Mouse (Mus musculus): Measurements from ENCODE around the gene Atp2a2.
A peak's percentile ranks its signal among the peaks of the same experiment; 100 is the strongest.

The Atp2a2 gene

DNA sequence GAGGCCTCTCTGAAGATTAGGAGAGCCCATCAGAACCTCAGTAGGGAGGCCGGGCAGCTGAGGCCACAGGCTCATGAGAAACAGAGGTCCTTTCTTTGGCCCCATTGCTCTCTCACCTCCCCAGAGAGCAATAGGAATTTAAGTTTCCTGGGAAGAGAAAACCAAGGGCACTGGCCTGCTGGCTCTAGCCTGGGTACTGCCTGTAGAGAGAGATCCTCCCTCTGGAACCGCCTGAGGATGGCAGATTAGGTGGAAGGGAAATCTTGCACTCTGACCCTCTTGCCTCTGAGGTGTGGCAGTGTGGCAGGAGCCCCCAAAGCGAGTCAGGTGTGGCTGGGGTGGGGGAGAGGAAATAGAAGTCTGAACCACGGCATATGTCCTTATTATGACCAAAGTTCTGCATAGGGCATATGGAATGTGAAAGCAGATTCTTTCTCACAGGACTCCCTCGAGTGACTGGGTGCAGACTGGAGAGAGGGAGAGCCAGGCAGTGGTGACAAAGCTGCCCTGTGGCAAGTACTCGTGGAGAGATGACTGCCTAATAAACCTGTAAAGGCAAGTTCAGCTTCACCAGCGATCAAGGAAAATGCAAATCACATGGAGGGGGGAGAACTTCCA lies 17.1 kb upstream of the Atp2a2 start:
- no peak for DNase-seq

GRCm38 (mm10) chr5:122518247-122518646 lies 16.2 kb upstream of the Atp2a2 start:
- DNase-seq: no peak

DNA sequence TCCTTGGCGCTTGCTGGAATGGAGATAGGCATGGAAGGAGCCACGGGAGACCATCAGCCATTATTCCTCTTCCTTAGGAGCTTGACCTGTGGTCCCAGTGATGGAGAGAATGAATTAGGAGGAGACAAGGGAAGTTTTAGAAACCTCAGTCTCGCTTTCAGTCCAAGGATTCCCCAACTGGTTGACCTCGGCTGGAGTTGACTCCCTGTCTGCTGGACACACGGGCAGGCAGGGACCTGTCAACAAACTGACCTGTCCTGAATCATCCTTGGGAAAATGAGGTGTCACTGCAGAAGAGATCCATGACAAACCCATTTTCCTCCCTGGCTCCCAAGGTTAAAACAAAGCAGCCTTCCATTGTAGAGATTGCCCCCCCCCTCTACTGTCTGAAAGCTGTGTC lies 14.9 kb upstream of the Atp2a2 start:
- no peak for DNase-seq

- DNase-seq: no peak
These were observed 14.2 kb upstream of the Atp2a2 start for GRCm38 (mm10) chr5:122516029-122516730.

GRCm38 (mm10) chr5:122514127-122514521 lies 12.1 kb upstream of the Atp2a2 start:
- no peak for DNase-seq

- no peak for DNase-seq
These were observed 11.5 kb upstream of the Atp2a2 start for GRCm38 (mm10) chr5:122513421-122514126.

DNA sequence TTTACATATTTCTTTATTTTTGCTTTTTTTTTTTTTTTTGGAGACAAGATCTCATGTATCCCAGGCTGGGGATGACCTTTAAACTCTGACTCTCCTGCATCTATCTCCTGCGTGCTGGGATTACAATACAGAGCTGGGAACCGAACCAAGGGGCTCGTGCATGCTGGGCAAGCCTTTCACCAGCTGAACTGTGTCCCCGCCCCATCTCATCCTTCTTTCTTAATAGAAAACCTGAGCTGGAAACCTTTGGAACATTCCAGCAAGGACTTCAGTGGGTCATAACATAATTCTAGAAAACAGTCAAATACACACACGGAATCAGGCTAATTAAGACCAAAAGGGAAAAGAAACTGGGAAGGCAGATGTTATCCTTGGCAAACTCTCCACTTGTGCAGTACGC lies 10.0 kb upstream of the Atp2a2 start:
- DNase-seq: no peak

DNA sequence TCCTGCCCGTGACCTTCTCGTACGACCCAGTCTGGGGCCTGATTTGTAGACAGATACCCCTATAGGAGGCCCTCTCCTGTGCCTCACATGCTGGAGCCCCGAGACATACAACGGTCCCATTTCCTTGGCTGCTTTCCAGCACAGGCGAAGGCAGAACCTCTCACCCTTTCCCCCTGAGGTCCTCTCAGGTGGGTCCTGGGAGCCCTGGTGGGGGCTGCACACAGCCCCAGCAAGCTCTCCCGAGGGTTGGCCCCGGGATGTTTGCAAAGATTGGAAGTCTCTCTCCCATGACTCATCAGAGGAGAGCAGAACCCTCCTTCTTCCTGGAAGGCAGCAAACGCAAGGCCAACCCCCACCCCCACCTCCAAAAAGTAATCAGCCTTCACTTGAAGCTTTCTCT lies 9.4 kb upstream of the Atp2a2 start:
- no peak for DNase-seq

DNA sequence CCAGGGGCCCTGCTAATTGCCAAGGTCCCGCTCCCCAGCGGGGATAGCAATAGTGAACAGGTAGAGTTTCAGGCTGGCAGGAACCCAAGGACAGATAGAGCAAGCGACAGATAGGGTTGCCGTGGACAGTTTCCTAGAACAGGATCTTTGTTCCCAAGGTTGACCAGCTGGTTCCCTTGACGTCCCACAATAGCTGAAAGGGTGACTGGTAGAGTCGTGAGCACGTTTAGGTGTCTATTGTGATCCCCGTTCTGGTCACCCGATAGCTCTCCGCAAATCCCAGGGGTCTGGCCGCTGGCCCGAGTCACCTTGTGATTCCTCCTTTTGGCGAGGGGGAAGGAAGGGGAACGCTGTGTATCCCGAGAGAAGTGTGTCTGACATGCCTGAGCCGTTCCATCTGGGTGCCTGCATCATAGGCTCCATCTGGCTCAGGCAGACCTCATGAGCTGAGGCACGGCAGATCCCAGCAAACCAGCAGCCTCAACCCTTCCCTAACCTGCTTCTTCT lies 8.7 kb upstream of the Atp2a2 start:
- DNase-seq: peak; percentile 85

GRCm38 (mm10) chr5:122509608-122510007 lies 7.6 kb upstream of the Atp2a2 start:
- peak; percentile 69 for DNase-seq

GRCm38 (mm10) chr5:122508861-122509306 lies 6.9 kb upstream of the Atp2a2 start:
- peak; percentile 95 for DNase-seq

GRCm38 (mm10) chr5:122507396-122507795 lies 5.4 kb upstream of the Atp2a2 start:
- no peak for DNase-seq

GRCm38 (mm10) chr5:122506462-122506861 lies 4.4 kb upstream of the Atp2a2 start:
- no peak for DNase-seq

- no peak for DNase-seq
These were observed 3.5 kb upstream of the Atp2a2 start for GRCm38 (mm10) chr5:122505554-122505953.

DNA sequence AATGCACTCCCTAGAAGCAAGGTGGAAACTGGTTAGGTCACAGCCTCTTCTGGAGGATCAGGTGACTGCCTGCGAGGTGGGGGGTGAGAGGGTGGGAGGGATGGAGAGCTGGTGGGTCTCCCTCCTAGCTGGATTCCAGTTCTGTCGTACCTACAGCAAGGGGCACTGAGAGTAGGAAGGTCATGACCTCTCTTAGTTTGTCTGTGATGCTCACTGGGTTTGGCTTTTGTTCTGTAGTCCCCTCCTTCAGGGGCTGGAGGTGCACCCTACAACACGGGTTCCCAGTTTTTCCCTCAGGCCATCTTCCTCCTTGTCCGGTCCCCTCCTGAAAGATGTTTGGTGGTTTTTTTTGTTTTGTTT lies 1.7 kb upstream of the Atp2a2 start:
- no peak for DNase-seq

GRCm38 (mm10) chr5:122503015-122503759 lies 1.2 kb upstream of the Atp2a2 start:
- no peak for DNase-seq

DNA sequence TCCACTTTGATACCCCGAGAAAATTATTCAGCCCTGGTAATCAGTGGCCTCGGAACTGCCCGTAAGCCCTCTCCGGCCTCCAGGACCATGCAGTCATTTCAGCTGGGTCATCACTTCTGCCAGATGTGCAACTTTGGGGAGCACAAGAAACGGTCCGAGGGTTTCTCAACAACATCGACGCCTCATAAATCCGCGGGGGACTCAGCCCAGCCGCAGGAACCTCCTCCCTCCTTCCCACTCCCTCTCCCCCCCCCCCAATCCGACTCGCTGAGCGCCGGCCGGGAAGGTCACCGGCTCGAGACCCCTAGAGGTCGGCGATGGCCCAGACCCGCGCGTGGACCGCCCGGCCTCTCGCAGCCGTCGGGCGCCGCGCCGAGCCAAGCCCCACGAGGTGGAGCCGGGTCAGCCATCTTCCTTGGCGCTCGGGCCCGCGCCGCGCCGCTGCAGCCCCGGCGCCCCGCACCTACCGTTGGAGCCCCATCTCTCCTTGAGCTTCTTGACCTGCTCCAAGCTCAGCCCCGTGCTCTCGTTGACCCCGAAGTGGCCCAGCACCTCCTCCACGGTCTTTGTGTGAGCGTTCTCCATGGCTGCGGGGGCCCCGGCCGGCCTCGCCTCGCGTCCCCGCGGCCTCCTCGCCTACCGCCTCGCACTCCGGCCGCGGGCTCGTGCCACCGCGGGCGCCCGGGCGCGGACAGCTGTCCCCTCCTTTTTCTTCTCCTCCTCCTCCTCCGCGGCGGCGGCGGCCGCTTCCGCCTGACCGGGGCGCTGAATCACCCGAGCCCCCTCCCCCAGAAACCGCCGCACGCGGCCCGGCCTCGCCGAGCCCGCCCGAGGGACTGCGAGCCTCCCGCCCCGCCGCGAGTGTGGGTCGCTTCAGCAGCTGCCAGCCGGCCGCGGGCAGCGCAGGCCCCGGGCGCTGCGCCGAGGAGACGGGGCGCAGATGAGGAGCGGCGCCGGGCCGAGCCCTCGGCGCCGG lies 636 bp downstream of the Atp2a2 start:
- DNase-seq: peak; percentile 68

DNA sequence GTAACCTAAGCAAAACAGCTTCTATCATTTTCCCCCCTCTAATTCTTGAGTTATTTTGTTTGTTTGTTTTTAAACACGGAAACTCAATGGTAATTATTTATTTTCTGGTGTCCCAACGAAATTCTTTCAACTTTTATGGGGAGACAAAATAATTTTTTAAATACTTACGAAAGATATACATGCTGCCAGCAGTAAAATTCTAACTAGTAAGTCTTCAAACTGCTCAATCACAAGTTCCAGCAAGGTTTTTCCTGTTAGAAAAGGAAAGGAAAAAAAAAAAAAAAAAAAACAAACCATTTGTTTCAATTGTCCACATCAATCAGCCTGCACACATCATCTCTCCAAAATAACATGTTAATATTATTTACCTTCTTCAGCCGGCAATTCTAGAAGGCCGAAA lies 1.5 kb downstream of the Atp2a2 start:
- no peak for DNase-seq

- no peak for DNase-seq
These were observed 1.9 kb downstream of the Atp2a2 start for GRCm38 (mm10) chr5:122500141-122500540.

- DNase-seq: no peak
These were observed 4.0 kb downstream of the Atp2a2 start for GRCm38 (mm10) chr5:122498046-122498445.

- no peak for DNase-seq
These were observed 5.0 kb downstream of the Atp2a2 start for GRCm38 (mm10) chr5:122496990-122497389.

GRCm38 (mm10) chr5:122494449-122494848 lies 7.6 kb downstream of the Atp2a2 start:
- no peak for DNase-seq
